Mouse (Mus musculus): ENCODE measurements around the gene Hpse.
A peak's percentile ranks its signal among the peaks of the same experiment; 100 is the strongest.

Gene Hpse

DNA sequence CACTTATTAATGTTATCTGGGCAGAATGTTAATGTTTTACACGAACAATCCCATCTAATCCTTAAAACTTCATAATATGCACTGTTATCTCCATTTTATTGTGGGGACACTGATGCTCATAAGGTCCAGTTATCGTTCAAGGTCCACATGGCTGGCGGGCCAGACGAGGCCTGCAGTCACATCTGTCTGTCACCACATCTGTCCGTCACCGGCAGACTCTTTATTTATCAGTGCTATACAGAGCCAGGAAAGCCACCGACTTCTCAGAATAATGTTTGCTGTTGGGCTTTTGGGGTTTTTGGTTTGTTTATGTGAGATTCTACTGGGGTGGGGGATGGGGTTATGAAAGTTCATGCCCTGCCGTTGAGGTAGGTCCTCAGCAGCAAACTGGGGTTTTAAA, 81.0 kb downstream of the Hpse start:
- DNase-seq (ENCODE audit: low spot score) = no peak

DNA sequence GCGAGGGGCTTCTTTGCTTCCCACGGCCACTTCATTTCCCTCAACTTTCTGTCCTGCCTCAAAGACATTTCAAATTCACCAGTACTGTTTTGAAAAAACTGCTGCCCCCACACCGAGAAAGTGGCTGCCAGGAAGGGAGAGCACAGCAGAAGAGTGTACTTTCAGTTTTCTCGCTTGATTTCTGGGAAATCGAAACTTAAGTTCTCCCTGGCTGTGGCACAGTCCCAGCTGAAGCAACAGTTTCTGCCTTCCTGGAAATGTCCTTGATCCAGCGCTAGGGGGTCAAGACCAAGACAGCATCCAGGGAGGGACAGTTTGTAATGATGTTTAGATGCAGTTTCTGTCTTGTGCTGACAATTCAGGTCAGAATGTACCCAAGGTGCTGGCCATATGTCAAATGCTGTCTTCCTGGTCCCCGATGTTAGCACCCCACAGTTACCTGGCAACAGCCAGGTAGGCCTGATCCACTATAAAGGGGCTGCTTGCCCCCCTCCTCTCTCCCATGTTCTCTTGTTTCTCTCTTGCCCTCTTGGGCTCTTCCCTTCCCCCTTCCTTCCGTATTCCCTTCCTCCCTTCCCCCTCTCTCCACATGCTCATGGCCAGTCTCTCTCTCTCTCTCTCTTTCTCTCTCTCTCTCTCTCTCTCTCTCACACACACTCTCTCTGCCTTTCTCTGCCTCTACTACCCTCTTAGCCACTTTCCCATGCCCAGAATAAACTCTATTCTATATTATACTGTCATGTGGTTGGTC, 82.5 kb downstream of the Hpse start:
- DNase-seq (ENCODE audit: low spot score) = peak; percentile 64

DNA sequence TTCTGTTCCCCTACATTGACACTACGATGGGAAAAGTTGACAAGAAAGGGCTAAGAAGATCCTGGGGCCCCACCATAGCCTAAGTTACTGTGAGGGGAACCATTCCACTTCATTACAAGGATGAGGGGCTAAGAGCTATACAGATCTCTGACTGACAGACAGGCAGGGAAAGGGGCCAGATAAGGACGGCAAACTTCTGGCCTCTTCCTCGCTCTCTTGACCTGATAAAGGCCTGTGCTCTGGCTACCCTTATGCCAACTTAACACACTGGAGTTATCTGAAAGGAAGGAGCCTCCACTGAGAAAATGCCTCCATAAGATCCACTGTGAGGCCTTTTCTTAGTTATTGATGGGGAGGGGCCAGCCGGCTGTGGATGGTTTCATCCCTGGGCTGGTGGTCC, 83.6 kb downstream of the Hpse start:
- DNase-seq (ENCODE audit: low spot score) = no peak

DNA sequence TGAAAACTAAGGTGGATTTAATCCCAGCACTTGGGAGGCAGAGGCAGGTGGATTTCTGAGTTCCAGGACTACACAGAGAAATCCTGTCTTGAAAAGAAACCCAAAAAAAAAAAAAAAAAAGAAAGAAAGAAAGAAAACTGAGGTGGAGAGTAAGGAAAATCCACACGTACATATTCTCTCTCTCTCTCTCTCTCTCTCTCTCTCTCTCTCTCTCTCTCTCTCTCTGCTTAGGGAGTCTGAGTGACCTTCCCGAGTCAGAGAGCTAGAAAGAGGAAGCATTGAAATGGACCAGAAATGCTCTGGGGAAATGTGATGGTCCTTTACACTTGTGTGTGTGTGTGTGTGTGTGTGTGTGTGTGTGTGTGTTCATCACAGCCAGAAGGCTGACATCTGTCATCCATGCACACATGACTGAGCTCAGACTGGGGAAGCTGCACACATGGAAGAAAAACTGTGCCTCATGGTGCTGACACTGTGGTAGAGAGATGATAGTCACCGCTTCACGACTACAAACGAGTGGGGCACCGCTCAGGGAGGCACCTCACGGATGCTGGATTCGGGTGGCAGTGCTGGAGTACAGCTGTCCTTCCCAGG, 84.5 kb downstream of the Hpse start:
- DNase-seq (ENCODE audit: low spot score) = no peak

DNA sequence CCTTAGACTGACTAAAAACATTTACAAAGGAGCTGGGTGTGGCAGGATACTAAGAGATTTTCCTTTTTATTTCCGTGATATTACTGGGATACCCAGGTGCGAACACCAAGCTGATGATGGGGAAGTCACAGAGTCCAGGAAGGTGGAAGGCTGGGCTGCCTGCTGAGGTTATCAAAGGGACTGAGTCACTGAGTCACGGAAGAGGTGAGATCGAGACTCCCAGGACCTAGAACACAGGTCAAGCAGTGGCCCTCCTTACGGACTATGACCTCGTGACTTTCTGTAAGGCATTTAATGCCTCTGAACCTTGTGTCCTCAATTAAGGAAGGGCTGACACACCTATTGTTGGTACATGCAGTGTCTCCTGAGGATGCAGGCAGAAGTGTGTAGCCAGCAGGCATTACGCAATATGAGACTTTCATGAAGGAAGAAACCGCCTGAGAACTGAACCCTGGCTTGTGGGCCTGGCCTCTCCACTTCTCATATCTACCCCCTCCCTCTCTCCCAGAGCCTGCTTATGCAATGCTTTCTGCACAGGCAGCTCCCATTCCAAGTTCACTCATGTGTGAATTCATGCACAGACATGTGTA, 86.9 kb downstream of the Hpse start:
- DNase-seq (ENCODE audit: low spot score) = no peak

Measured in testis, postnatal 10 days (tissue).